Mouse (Mus musculus) neural tube, embryonic 14.5 days (tissue): ENCODE data around the gene Ano9. TPM values are rescaled to one million over a fixed set of nuclear protein-coding genes. Genes with fewer than 3 reads are reported as not detected.

Experiments used
- ATAC-seq: fragments of 200-750 bp; cut with Nextera tagmentation; 2 replicates; pipeline ENCODE4 v1.8.0; 2017; ENCODE audit warnings: low read depth, mild to moderate bottlenecking, moderate TSS enrichment, moderate library complexity
- H3K27ac ChIP-seq: fragments of 300-500 bp; sonication (generic); 2 replicates; pipeline ENCODE4 v1.5.1; 2014; ENCODE audit warnings: low read depth, mild to moderate bottlenecking, control low read depth, low read length, moderate library complexity, mixed read lengths
- H3K27me3 ChIP-seq: fragments of 300-500 bp; sonication (generic); 2 replicates; pipeline ENCODE4 v1.6.1; 2014; ENCODE audit warnings: low read length; ENCODE audit not compliant: control insufficient read depth, insufficient read depth
- H3K36me3 ChIP-seq: fragments of 300-500 bp; sonication (generic); 2 replicates; pipeline ENCODE4 v1.6.1; 2014; ENCODE audit warnings: low read length, mixed read lengths; ENCODE audit not compliant: control insufficient read depth, insufficient read depth
- H3K4me1 ChIP-seq: fragments of 300-500 bp; sonication (generic); 2 replicates; pipeline ENCODE4 v1.6.1; 2014; ENCODE audit warnings: low read length; ENCODE audit not compliant: control insufficient read depth, insufficient read depth
- H3K4me2 ChIP-seq: fragments of 300-500 bp; sonication (generic); 2 replicates; pipeline ENCODE4 v1.6.1; 2014; ENCODE audit warnings: mild to moderate bottlenecking, low read depth, low read length, control low read depth
- H3K4me3 ChIP-seq: fragments of 300-500 bp; sonication (generic); 2 replicates; pipeline ENCODE4 v1.5.1; 2014; ENCODE audit warnings: low read depth, low read length, control low read depth, mixed read lengths
- H3K9ac ChIP-seq: fragments of 300-500 bp; sonication (generic); replicated peaks from 2 replicates; pipeline ENCODE4 v1.6.1; 2014; ENCODE audit warnings: low read depth, mild to moderate bottlenecking, control low read depth, low read length, mixed read lengths
- H3K9me3 ChIP-seq: fragments of 300-500 bp; sonication (generic); 2 replicates; pipeline ENCODE4 v1.6.1; 2016; ENCODE audit warnings: low read length; ENCODE audit not compliant: control insufficient read depth
- WGBS: fragments of 180-500 bp; shearing (Covaris S2); extraction: QIAGEN DNeasy Blood & Tissue Kit; methylation state at CpG from one replicate; pipeline ENCODE4 v1.1.7; 2014; 5-methylcytosine and 5-hydroxymethylcytosine counted together
- polyA plus RNA-seq: library from polyadenylated mRNA; unstranded; fragments of >200 nt; fragmentation: Nextera tagmentation; extraction: Ambion mirVana; gene quantifications from 2 replicates; pipeline ENCODE4 v1.2.1, GENCODE M21; 2014

Ano9 gene
- polyA plus RNA-seq, 1 experiment from 2014 or later, result 0.63 TPM

GRCm38 (mm10) chr7:141077841-141078240 lies 39.8 kb downstream of the Ano9 start, which contains the start of gene Pkp3:
Gene Pkp3, plus strand, starts transcription at chr7:141078218.
- Histone ChIP-seq H3K4me3 (no peak within 1 kb of the TSS), H3K9me3 (no peaks in the 10 kb centered on the region), H3K36me3 (no peaks in the 10 kb centered on the region), H3K9ac (no peak within 1 kb of the TSS), H3K27me3 (no peaks in the 10 kb centered on the region), H3K27ac (no peak within 1 kb of the TSS), H3K4me1 (no peaks in the 10 kb centered on the region), H3K4me2 (no peak within 1 kb of the TSS)
- ATAC-seq, result no peak
- WGBS, result 92% methylated on average over 15 of the region's 15 CpGs

DNA sequence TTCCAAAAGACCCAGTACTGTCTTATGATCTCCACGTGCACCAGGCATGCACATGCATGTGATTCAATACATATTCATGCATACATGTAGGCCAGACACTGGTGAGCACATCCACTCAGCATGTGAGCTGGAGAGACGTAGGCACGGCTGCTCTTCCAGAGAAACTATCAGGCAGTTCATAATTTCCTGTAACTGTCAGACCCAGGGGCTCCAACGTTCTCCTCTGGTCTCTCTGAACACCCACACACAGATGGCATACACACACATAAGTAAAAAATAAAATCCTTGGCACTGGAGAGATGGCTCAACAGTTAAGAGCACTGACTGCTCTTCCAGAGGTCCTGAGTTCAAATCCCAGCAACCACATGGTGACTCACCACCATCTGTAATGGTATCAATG lies 43.8 kb downstream of the Ano9 start:
- H3K36me3 ChIP-seq, result peaks cover 2% of the 10 kb centered on the region; the same call in 1 of the 2 replicates
- 0 out of 2 replicates have a peak, but pooled peaks cover 4% of the 10 kb centered on the region for H3K4me1 ChIP-seq
- no peak overlapping the region for H3K9ac ChIP-seq
- no peaks in the 10 kb centered on the region for H3K9me3 ChIP-seq
- H3K4me3 ChIP-seq, result no peak overlapping the region
- H3K27me3 ChIP-seq, result no peaks in the 10 kb centered on the region
- WGBS, result 78% methylated on average over 4 of the region's 4 CpGs
- H3K27ac ChIP-seq, result no peak overlapping the region
- no peak overlapping the region for H3K4me2 ChIP-seq
- no peak for ATAC-seq

GRCm38 (mm10) chr7:141072017-141072745 lies 45.4 kb downstream of the Ano9 start:
- Histone ChIP-seq H3K9me3 (no peaks in the 10 kb centered on the region), H3K4me2 (no peak overlapping the region), H3K4me1 (0 out of 2 replicates have a peak, but pooled peaks cover 4% of the 10 kb centered on the region), H3K27me3 (no peaks in the 10 kb centered on the region), H3K36me3 (peaks cover 18% of the 10 kb centered on the region), H3K9ac (no peak overlapping the region), H3K27ac (no peak overlapping the region), H3K4me3 (no peak overlapping the region)
- ATAC-seq, result no peak
- 37% methylated on average over 23 of the region's 23 CpGs for WGBS

DNA sequence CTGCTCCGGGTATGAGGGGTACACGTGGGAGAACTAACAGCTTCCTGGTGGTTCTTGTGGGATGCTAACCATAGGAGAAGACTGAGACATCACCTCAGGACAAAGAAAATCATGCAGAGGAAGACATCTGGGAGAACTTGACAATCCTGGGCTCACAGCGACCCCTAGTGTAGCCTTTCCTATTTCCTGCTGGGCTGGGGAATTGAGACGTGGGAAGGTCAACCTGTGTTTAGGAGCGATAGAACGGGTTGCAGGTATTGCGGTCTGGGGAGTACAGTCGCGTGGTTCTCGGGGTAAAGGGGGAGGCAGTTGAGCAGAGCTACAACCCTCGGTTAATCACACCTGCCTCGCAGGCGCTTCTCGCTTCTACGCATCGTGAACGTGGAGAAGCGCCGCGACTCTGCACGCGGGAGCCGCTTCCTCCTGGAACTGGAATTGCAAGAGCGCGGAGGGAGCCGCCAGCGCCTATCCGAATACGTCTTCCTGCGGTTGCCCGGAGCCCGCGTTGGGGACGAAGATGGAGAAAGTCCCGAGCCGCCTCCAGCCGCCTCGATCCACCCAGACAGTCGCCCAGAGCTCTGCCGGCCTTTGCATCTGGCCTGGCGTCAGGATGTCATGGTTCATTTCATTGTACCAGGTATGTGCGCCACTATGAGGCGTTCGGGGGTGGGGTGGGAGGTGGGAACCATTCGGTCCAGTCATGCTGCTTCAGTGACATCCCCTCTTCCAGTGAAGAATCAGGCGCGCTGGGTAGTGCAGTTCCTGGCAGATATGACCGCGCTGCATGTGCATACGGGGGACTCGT lies 47.3 kb downstream of the Ano9 start:
- Histone ChIP-seq H3K4me2 (peak overlapping the region; percentile 73), H3K4me3 (peak overlapping the region; percentile 31), H3K9ac (peak overlapping the region; percentile 61), H3K9me3 (no peaks in the 10 kb centered on the region), H3K27ac (peak overlapping the region; percentile 86), H3K4me1 (0 out of 2 replicates have a peak, but pooled peaks cover 4% of the 10 kb centered on the region), H3K36me3 (peaks cover 30% of the 10 kb centered on the region), H3K27me3 (no peaks in the 10 kb centered on the region)
- WGBS, result 1% methylated on average over 51 of the region's 51 CpGs
- ATAC-seq, result peak; percentile 59

DNA sequence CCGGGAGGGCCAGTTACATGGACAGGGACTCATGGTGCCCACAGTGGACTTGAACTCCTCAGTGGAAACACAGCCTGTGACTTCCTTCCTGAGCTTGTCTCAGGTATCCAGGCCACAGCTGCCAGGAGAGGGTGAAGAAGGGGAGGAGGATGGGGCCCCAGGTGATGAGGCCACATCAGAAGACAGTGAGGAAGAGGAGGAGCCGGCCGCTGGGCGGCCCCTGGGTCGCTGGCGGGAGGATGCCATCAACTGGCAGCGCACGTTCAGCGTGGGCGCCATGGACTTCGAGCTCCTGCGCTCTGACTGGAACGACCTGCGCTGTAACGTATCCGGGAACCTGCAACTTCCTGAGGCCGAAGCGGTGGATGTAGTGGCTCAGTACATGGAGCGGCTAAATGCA lies 49.3 kb downstream of the Ano9 start:
- Histone ChIP-seq H3K9ac (no peak overlapping the region), H3K4me1 (0 out of 2 replicates have a peak, but pooled peaks cover 4% of the 10 kb centered on the region), H3K4me2 (no peak overlapping the region), H3K9me3 (no peaks in the 10 kb centered on the region), H3K36me3 (peaks cover 43% of the 10 kb centered on the region), H3K27ac (no peak overlapping the region), H3K4me3 (no peak overlapping the region), H3K27me3 (no peaks in the 10 kb centered on the region)
- ATAC-seq, result no peak
- 73% methylated on average over 19 of the region's 19 CpGs for WGBS

DNA sequence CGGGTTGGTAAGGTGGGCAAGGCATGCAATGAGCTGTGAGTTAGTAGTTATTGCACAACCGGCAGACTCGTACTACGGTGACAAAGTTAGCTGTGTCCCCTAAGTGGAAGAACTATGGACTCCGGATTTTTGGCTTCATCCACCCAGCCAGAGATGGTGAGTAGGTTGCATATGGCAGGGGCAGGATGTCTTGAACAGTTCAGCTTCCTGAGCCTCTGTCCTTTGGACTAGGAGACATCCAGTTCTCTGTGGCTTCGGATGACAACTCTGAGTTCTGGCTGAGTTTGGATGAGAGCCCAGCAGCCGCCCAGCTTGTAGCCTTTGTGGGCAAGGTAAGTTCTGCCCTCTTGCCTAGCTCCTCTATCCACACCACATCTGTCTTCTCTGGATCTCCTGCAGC lies 53.0 kb downstream of the Ano9 start:
- Histone ChIP-seq H3K4me3 (no peak overlapping the region), H3K9ac (no peak overlapping the region), H3K36me3 (peaks cover 43% of the 10 kb centered on the region), H3K4me1 (peaks cover 19% of the 10 kb centered on the region), H3K27me3 (no peaks in the 10 kb centered on the region), H3K9me3 (no peaks in the 10 kb centered on the region), H3K4me2 (no peak overlapping the region), H3K27ac (no peak overlapping the region)
- ATAC-seq, result no peak
- WGBS, result 91% methylated on average over 7 of the region's 7 CpGs

DNA sequence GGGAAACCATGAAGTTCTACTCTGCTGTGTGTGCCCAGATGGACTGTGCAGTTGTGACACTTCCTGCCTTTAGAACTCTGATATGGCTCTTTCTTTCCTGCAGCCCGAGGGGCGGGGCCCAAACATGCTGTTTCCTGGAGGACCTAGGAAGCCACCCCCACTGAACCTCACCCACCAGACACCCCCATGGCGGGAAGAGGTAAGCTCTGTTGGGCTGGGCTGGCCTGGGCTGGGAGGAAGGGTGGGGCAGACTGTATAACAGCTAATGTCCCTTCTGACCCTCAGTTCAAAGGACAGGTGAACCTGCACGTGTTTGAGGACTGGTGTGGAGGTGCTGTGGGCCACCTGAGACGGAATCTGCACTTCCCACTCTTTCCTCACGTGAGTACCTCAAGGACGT lies 53.4 kb downstream of the Ano9 start:
- Histone ChIP-seq H3K36me3 (peaks cover 43% of the 10 kb centered on the region), H3K27me3 (no peaks in the 10 kb centered on the region), H3K4me3 (no peak overlapping the region), H3K27ac (no peak overlapping the region), H3K9me3 (no peaks in the 10 kb centered on the region), H3K4me2 (no peak overlapping the region), H3K4me1 (peaks cover 19% of the 10 kb centered on the region), H3K9ac (no peak overlapping the region)
- 88% methylated on average over 7 of the region's 7 CpGs for WGBS
- no peak for ATAC-seq

DNA sequence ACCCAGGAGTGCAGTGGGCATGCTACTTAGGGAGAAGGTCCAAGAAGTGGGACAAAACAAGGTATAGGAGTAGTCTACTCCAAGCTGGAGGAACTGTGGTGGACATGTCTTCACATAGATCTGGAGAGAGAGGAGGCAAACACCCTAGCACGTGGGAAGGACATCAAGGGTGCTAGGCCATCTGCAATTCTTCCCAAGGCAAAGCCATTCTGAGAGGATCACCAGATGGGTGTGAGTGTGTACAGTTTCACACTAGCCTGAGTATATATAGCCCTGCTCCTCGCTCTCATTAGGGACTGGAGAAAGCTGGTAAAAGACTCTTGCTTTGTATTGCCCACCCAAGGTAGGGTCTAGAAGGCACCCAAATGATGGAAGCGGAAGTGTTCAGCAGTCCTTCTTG lies 54.3 kb downstream of the Ano9 start:
- H3K4me2 ChIP-seq, result no peak overlapping the region
- no peaks in the 10 kb centered on the region for H3K27me3 ChIP-seq
- no peaks in the 10 kb centered on the region for H3K9me3 ChIP-seq
- H3K27ac ChIP-seq, result no peak overlapping the region
- no peak overlapping the region for H3K4me3 ChIP-seq
- no peak overlapping the region for H3K9ac ChIP-seq
- peaks cover 37% of the 10 kb centered on the region for H3K36me3 ChIP-seq
- H3K4me1 ChIP-seq, result peaks cover 19% of the 10 kb centered on the region
- 92% methylated on average over 3 of the region's 3 CpGs for WGBS
- no peak for ATAC-seq

GRCm38 (mm10) chr7:141062525-141062924 lies 55.1 kb downstream of the Ano9 start:
- ATAC-seq, result no peak
- Histone ChIP-seq H3K27me3 (no peaks in the 10 kb centered on the region), H3K9me3 (no peaks in the 10 kb centered on the region), H3K9ac (no peak overlapping the region), H3K36me3 (peaks cover 29% of the 10 kb centered on the region), H3K27ac (no peak overlapping the region), H3K4me3 (no peak overlapping the region), H3K4me2 (peak overlapping the region; percentile 85; the same call in 1 of the 2 replicates), H3K4me1 (peaks cover 19% of the 10 kb centered on the region)
- WGBS, result 74% methylated on average over 7 of the region's 7 CpGs
